In genomic region chr11:72049171-72049759, GRCm38 (mm10) we compare ENCODE assay signal across 24 mouse cellular contexts. TPM values are rescaled to one million over a fixed set of nuclear protein-coding genes. Genes with fewer than 3 reads are reported as not detected.
A peak's percentile ranks its signal among the peaks of the same experiment; 100 is the strongest.
DNase-seq lines count a peak whose midpoint lies in the region; ATAC-seq and TF ChIP-seq lines count a peak whose summit lies in the region.
"Had no signal": no experiment of that assay in that cellular context is flagged by ENCODE, and none has a peak within 500 bp of the region (broad histone marks: within the 10 kb centered on the region; RNA-seq: fewer than 3 reads in every experiment).

No protein-coding gene starts in this region.

- H3K9ac ChIP-seq in forebrain, embryonic 14.5 days (ENCODE audit: low read length), result 0 out of 2 replicates have a peak overlapping the region, but pooled peaks have one; percentile 8
- H3K9ac ChIP-seq in forebrain, embryonic 13.5 days, result no peak overlapping the region
- H3K9ac ChIP-seq: forebrain, embryonic 15.5 days; heart, embryonic 13.5 days had no signal

- no peak for TF ChIP-seq CTCF in G1E (IDR thresholded peaks at IDR 0.05; ENCODE audit: low read depth, low read length)

- TF ChIP-seq POLR2A in myocyte (IDR thresholded peaks at IDR 0.05; ENCODE audit: insufficient read length, low read depth), result peak; percentile 51

- WGBS in forebrain, embryonic 14.5 days, result 64% methylated on average over 8 of the region's 8 CpGs
- 76% methylated on average over 8 of the region's 8 CpGs for WGBS in forebrain, embryonic 13.5 days

- no peak for ATAC-seq in forebrain, embryonic 14.5 days
- no peak for ATAC-seq in forebrain, embryonic 13.5 days
- ATAC-seq in G1E (ENCODE audit: extremely low read depth, insufficient number of reproducible peaks, low FRiP score, poor library complexity, severe bottlenecking), result no peak
- ATAC-seq: forebrain, embryonic 15.5 days; hindbrain, postnatal 0 days; inflammation-experienced regulatory T-cells, adult 6 months; intestine, embryonic 16.5 days had no signal

- no peak overlapping the region for H3K4me2 ChIP-seq in forebrain, embryonic 14.5 days (ENCODE audit: low read length)
- H3K4me2 ChIP-seq in forebrain, embryonic 13.5 days, result no peak overlapping the region
- H3K4me2 ChIP-seq in myocyte (ENCODE audit: low read depth), result no peak overlapping the region
- H3K4me2 ChIP-seq: forebrain, embryonic 15.5 days; heart, embryonic 13.5 days; hindbrain, embryonic 14.5 days had no signal

- H3ac ChIP-seq in myocyte (ENCODE audit: control insufficient read depth, insufficient read length), result no peak overlapping the region

- H3K9me3 ChIP-seq in forebrain, embryonic 14.5 days (replicated peaks; ENCODE audit: control insufficient read depth, low read length), result no peaks in the 10 kb centered on the region
- no peaks in the 10 kb centered on the region for H3K9me3 ChIP-seq in forebrain, embryonic 13.5 days (replicated peaks)
- peaks cover 76% of the 10 kb centered on the region for H3K9me3 ChIP-seq in G1E (replicated peaks)
- H3K9me3 ChIP-seq: forebrain, embryonic 15.5 days; heart, embryonic 10.5 days; heart, embryonic 13.5 days had no signal

- no peaks in the 10 kb centered on the region for H3K27me3 ChIP-seq in forebrain, embryonic 14.5 days (replicated peaks; ENCODE audit: control insufficient read depth, insufficient read depth, low read length)
- H3K27me3 ChIP-seq in forebrain, embryonic 13.5 days, result peaks cover 41% of the 10 kb centered on the region
- H3K27me3 ChIP-seq in G1E (ENCODE audit: insufficient read depth, low read length), result no peaks in the 10 kb centered on the region
- no peaks in the 10 kb centered on the region for H3K27me3 ChIP-seq in myocyte (ENCODE audit: control insufficient read depth, insufficient read depth, insufficient read length)

- DNase-seq in forebrain, embryonic 14.5 days (ENCODE audit: low spot score), result no peak
- peak; percentile 45 for DNase-seq in 3134 (ENCODE audit: extremely low read depth, insufficient read length, low spot score)
- DNase-seq in G1E (ENCODE audit: low spot score), result no peak
- DNase-seq in right cerebral cortex, postnatal 10 days (ENCODE audit: low spot score in 2 of 2), result no peak
- DNase-seq: adrenal gland, adult 2 months; adrenal gland, postnatal 14 days; cerebellum, adult 11 months; cerebellum, adult 2 months; cerebellum, postnatal 14 days; heart, adult 2 months; heart, postnatal 4 days had no signal

- no peak overlapping the region for H3K27ac ChIP-seq in forebrain, embryonic 14.5 days (ENCODE audit: low read depth, low read length)
- H3K27ac ChIP-seq in forebrain, embryonic 13.5 days, result no peak overlapping the region
- H3K27ac ChIP-seq: forebrain, embryonic 15.5 days; heart, adult 2 months; heart, embryonic 10.5 days; heart, embryonic 13.5 days; hindbrain, embryonic 14.5 days; hindbrain, postnatal 0 days had no signal

- H3K36me3 ChIP-seq in forebrain, embryonic 14.5 days (ENCODE audit: control insufficient read depth, insufficient read depth, low read length), result peaks cover 15% of the 10 kb centered on the region
- H3K36me3 ChIP-seq in forebrain, embryonic 13.5 days (ENCODE audit: poor library complexity, severe bottlenecking), result peaks cover 35% of the 10 kb centered on the region
- H3K36me3 ChIP-seq in G1E (replicated peaks), result no peaks in the 10 kb centered on the region
- peaks cover 19% of the 10 kb centered on the region for H3K36me3 ChIP-seq in myocyte (ENCODE audit: control insufficient read depth, insufficient read depth)

- peaks cover 16% of the 10 kb centered on the region for H3K4me1 ChIP-seq in forebrain, embryonic 14.5 days (ENCODE audit: control insufficient read depth, insufficient read depth, low read length)
- H3K4me1 ChIP-seq in forebrain, embryonic 13.5 days, result peaks cover 38% of the 10 kb centered on the region
- H3K4me1 ChIP-seq in G1E (ENCODE audit: insufficient read depth, low read depth, low read length), result no peaks in the 10 kb centered on the region

- H3K79me2 ChIP-seq in myocyte (ENCODE audit: control insufficient read depth, insufficient read depth), result peaks cover 6% of the 10 kb centered on the region

- no peak overlapping the region for H3K4me3 ChIP-seq in forebrain, embryonic 14.5 days (ENCODE audit: low read depth, low read length)
- no peak overlapping the region for H3K4me3 ChIP-seq in forebrain, embryonic 13.5 days
- peak overlapping the region; percentile 2; the same call in 1 of the 2 replicates for H3K4me3 ChIP-seq in G1E (ENCODE audit: low read depth, low read length)
- H3K4me3 ChIP-seq in myocyte, result no peak overlapping the region
- H3K4me3 ChIP-seq: forebrain, embryonic 15.5 days; heart, adult 2 months; heart, embryonic 10.5 days; heart, embryonic 13.5 days had no signal

TF ChIP-seq in myocyte, 11 proteins besides CTCF, POLR2A, EP300 and RAD21:
- TF ChIP-seq USF1 (IDR thresholded peaks at IDR 0.05; ENCODE audit: low read depth) (no peak), CEBPB (IDR thresholded peaks at IDR 0.05; ENCODE audit: insufficient read depth, poor library complexity, severe bottlenecking) (no peak), MYOD1 (IDR thresholded peaks at IDR 0.05; ENCODE audit: control insufficient read depth in 1 of 3, insufficient read length in 2 of 3, low read depth in 2 of 3) (no peak), E2F4 (IDR thresholded peaks at IDR 0.05; ENCODE audit: insufficient read depth) (no peak), POLR2AphosphoS2 (IDR thresholded peaks at IDR 0.05; ENCODE audit: insufficient read length, low read depth) (peak; percentile 90), MAX (IDR thresholded peaks at IDR 0.05; ENCODE audit: low read depth) (no peak), SRF (IDR thresholded peaks at IDR 0.05; ENCODE audit: control insufficient read depth, insufficient read length, low read depth) (no peak), REST (IDR thresholded peaks at IDR 0.05; ENCODE audit: insufficient read depth, insufficient read length) (no peak), TCF3 (IDR thresholded peaks at IDR 0.05; ENCODE audit: insufficient read length, low read depth) (no peak)

RNA-seq across cellular contexts. Expression of gene Pimreg, which starts 7.4 kb away (rescaled TPM):
- 97.8 and 123 TPM in 2 replicates for polyA plus RNA-seq in forebrain, embryonic 14.5 days (2014; fragmentation: Nextera tagmentation; extraction: Ambion mirVana)
- polyA plus RNA-seq in forebrain, embryonic 13.5 days (2015; fragmentation: Nextera tagmentation; extraction: Ambion mirVana), result 155 and 171 TPM in 2 replicates
- total RNA-seq in G1E (2014; fragmentation: Nextera tagmentation) (not detected in 2 replicates), G1E (2017) (0.12 TPM in 1 of 2 replicates, not detected in the other)
- polyA plus RNA-seq in G1E (2012) (not detected in 2 replicates), myocyte (2012; fragmentation: generic; extraction: Trizol) (77.9 TPM)
- total RNA-seq: gastrocnemius, adult 8-10 months had no signal

RNA-seq across cellular contexts. Expression of gene Aipl1, which starts 12.0 kb away (rescaled TPM):
- polyA plus RNA-seq in forebrain, embryonic 14.5 days (2014; fragmentation: Nextera tagmentation; extraction: Ambion mirVana), result 0.09 TPM in 2 replicates
- 0.23 and 0.31 TPM in 2 replicates for polyA plus RNA-seq in forebrain, embryonic 13.5 days (2015; fragmentation: Nextera tagmentation; extraction: Ambion mirVana)
- total RNA-seq in G1E (2014; fragmentation: Nextera tagmentation) (not detected in 2 replicates), G1E (2017) (0.05 TPM in 1 of 2 replicates, not detected in the other)
- polyA plus RNA-seq in G1E (2012) (not detected in 2 replicates), myocyte (2012; fragmentation: generic; extraction: Trizol) (0.38 TPM)
- total RNA-seq: adrenal gland, adult 2 months; gastrocnemius, adult 8-10 months; gastrocnemius, postnatal 36 days; heart, adult 2 months; heart, postnatal 14 days; hindbrain, postnatal 0 days had no signal
- polyA plus RNA-seq: hindbrain, embryonic 11.5 days; hindbrain, embryonic 14.5 days had no signal

Comparison
In these comparisons a context has a peak if more than half of its experiments do, and no peak if none do; other contexts are left out.
1. RNA of gene Pimreg, which starts 7.4 kb away (polyA plus RNA-seq): 155 to 171 TPM in forebrain, embryonic 13.5 days, 97.8 to 123 TPM in forebrain, embryonic 14.5 days and 77.9 TPM in myocyte (single experiment); not detected in G1E; every median in the first group is over 10 times any median in the second.